Mouse (Mus musculus): Measurements from ENCODE around the gene Slc24a4. TPM values are rescaled to one million over a fixed set of nuclear protein-coding genes. Genes with fewer than 3 reads are reported as not detected.

Gene Slc24a4
- polyA plus RNA-seq, 1 experiment from 2014 or later, result 2.8 TPM

DNA sequence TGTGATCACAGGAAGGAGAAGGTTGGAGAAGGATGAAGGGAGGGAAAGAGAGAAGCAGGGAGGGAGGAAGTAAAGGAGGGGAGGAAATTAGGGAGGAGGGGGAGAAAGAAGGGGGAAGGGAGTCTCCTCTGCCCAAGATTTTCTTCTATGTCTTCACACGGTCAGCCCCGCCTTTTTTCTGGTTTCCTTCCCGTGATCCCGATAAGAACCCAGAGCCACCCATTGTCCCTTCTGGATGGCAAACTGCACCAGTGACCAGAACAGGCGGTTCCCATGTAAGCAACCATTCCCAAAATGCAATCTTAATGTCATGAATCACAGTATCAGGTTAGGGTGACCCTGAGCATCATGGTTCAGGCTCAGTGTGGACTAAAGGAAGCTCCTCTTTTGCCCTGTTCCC lies 38.8 kb downstream of the Slc24a4 start:
- ATAC-seq (ENCODE audit: low FRiP score), result no peak
- Histone ChIP-seq H3K27me3 (replicated peaks) (no peaks in the 10 kb centered on the region), H3K9me3 (replicated peaks) (no peaks in the 10 kb centered on the region), H3K4me3 (replicated peaks) (no peak overlapping the region), H3K27ac (replicated peaks) (no peak overlapping the region), H3K36me3 (no peaks in the 10 kb centered on the region), H3K9ac (replicated peaks) (no peak overlapping the region), H3K4me2 (no peak overlapping the region), H3K4me1 (peaks cover 8% of the 10 kb centered on the region; the same call in 1 of the 2 replicates)
- 84% methylated on average over 5 of the region's 5 CpGs for WGBS

DNA sequence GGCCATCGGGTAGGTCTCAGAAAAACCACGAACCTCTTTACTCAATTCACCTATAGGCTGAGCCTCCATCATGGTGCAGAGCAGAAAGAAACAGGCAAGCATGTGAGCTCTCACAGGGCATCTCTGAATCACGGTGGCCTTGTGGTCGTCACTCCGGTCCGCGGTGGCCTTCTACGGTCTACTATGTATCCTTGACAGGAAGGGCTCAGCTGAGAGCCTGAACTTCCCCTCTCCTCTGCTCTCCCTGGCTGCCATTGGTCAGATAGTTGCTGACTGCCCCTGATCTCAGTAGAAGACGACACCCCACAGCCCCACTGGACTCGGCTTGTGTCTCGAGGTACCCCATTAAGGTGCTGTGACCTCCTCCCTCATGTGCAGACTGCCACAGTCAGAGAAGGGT lies 44.2 kb downstream of the Slc24a4 start:
- WGBS, result 91% methylated on average over 11 of the region's 11 CpGs
- Histone ChIP-seq H3K9me3 (replicated peaks) (no peaks in the 10 kb centered on the region), H3K4me2 (no peak overlapping the region), H3K36me3 (no peaks in the 10 kb centered on the region), H3K4me3 (replicated peaks) (no peak overlapping the region), H3K27me3 (replicated peaks) (no peaks in the 10 kb centered on the region), H3K4me1 (no peaks in the 10 kb centered on the region), H3K27ac (replicated peaks) (no peak overlapping the region), H3K9ac (replicated peaks) (no peak overlapping the region)
- no peak for ATAC-seq (ENCODE audit: low FRiP score)

DNA sequence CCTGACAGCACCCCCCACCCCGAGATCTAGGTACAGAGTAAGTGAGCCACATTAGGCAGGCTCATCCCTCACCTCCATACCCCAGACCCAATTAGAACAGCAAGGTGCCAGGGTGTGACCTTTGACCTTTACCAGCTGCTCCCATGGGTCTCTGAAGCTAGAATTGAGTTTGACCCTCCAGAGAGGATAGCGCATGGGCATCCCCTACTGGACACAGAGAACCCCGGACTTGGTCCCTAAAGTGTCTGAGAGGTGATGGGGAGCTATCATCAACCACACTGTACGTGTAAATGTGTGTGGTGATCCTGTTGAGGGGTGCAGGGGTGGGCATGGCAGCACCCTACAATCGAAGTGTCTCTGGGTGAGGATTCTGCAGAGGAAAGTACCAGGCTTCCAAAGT lies 44.8 kb downstream of the Slc24a4 start:
- Histone ChIP-seq H3K27me3 (replicated peaks) (no peaks in the 10 kb centered on the region), H3K9ac (replicated peaks) (no peak overlapping the region), H3K4me2 (no peak overlapping the region), H3K4me3 (replicated peaks) (no peak overlapping the region), H3K9me3 (replicated peaks) (no peaks in the 10 kb centered on the region), H3K36me3 (no peaks in the 10 kb centered on the region), H3K4me1 (no peaks in the 10 kb centered on the region), H3K27ac (replicated peaks) (no peak overlapping the region)
- ATAC-seq (ENCODE audit: low FRiP score), result no peak
- WGBS, result 89% methylated on average over 5 of the region's 5 CpGs

DNA sequence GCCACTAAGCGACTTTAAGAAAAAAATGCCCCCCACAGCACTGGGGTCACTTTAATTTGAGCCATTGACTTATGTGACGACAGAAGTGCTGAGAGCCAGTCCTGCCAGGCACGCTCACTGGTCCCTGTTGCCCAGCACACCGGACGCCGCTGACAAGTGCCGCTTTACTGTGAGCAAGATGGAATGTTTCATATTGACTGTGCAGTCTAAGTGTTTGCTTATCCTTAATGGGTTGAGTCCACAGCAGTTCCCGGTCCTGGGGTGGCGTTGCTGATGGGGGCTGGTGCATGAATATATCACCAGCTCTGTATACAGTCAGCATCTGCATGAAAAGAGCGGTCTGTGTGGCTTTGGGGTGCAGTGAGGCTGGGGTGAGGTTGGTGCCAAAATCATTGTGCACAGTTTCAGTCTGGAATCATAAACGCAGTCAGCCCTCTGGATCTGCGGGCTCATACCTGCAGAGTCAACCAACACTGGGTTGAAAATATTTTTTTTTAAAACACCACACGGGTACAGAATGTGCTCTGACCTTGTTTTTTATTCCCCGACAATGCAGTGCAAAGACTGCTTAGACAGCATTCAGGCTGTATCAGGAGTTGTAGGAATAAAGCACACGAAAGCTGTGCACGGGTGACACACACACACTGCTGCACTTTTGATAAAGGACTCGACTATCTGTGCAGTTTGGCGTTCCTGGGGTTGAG lies 52.0 kb downstream of the Slc24a4 start:
- H3K9me3 ChIP-seq (replicated peaks), result no peaks in the 10 kb centered on the region
- peaks cover 4% of the 10 kb centered on the region; the same call in 1 of the 2 replicates for H3K4me1 ChIP-seq
- no peak overlapping the region for H3K4me3 ChIP-seq (replicated peaks)
- H3K4me2 ChIP-seq, result no peak overlapping the region
- no peak for ATAC-seq (ENCODE audit: low FRiP score)
- WGBS, result 85% methylated on average over 18 of the region's 18 CpGs
- H3K9ac ChIP-seq (replicated peaks), result no peak overlapping the region
- no peaks in the 10 kb centered on the region for H3K27me3 ChIP-seq (replicated peaks)
- no peaks in the 10 kb centered on the region for H3K36me3 ChIP-seq
- H3K27ac ChIP-seq (replicated peaks), result no peak overlapping the region

DNA sequence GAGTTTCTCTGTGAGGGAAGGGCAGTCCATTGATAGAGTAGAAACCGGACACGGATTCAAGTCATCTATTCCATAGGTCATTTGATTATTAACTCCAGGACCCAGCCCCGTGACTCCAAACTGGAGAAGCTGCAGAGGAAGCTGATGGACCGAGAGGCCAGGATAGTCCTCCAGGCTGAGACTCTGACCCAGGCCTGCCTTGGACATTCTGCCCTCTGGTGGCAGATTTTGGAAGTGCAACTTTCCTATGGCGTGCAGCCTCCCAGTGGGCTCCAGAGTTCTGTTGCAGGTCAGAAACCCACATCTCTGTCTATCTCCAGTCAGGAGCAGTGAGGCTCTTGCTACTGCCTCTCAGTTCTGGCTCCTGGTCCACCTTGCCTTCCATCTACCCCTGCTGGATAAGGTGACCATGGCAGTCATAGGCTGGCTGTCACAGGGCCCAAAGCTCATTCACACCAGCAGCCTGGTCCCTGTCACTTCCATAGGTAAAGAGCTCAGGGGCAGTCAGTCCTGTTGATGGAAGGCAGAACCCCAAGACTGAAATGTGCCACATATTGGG lies 53.3 kb downstream of the Slc24a4 start:
- Histone ChIP-seq H3K27ac (replicated peaks) (no peak overlapping the region), H3K4me3 (replicated peaks) (no peak overlapping the region), H3K9me3 (replicated peaks) (no peaks in the 10 kb centered on the region), H3K4me1 (peaks cover 4% of the 10 kb centered on the region; the same call in 1 of the 2 replicates), H3K27me3 (replicated peaks) (no peaks in the 10 kb centered on the region), H3K9ac (replicated peaks) (no peak overlapping the region), H3K36me3 (no peaks in the 10 kb centered on the region), H3K4me2 (no peak overlapping the region)
- WGBS, result 50% methylated on average over 5 of the region's 5 CpGs
- no peak for ATAC-seq (ENCODE audit: low FRiP score)

DNA sequence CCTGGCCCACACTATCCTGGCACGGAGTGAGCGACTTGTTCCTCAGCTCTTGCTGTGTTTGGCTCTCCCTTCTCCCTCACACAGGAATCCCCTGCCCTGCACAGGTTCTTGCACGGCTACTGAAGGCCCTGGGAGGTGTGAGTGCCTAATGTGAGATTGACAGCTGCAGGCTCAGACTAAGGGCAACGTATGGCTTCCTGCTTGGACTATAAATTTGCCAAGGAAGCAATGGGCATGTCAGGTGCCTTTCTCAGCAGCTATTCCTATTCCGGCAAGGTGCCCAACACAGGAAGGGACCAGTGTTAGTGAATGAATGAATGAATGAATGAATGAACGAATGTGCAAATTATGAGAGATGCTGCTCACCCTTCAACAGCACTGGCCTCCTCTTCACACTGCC lies 54.1 kb downstream of the Slc24a4 start:
- Histone ChIP-seq H3K4me1 (peaks cover 4% of the 10 kb centered on the region; the same call in 1 of the 2 replicates), H3K9me3 (replicated peaks) (no peaks in the 10 kb centered on the region; the same call in 1 of the 2 replicates), H3K4me3 (replicated peaks) (no peak overlapping the region), H3K27ac (replicated peaks) (no peak overlapping the region), H3K4me2 (no peak overlapping the region), H3K36me3 (no peaks in the 10 kb centered on the region), H3K27me3 (replicated peaks) (no peaks in the 10 kb centered on the region), H3K9ac (replicated peaks) (no peak overlapping the region)
- no peak for ATAC-seq (ENCODE audit: low FRiP score)
- WGBS, result 73% methylated on average over 6 of the region's 6 CpGs

DNA sequence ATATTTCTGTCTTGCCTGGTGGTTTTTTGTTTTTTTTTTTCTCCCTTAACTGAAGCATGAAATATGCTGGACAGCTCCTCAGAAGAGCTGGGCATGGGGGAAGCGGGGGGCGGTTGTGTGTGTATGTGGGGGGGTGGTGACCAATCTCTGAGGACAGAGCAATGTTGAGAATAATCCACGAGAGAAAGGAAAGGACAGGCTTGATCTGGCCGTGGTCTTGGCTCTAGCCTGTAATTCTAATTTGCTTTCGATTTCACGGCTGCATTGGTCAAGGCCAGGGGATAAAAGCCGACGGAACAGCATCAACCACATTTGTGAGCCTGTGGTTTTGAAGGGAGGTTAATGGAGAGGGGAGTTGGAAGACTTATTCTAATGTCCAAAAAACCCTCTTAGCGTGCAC lies 54.7 kb downstream of the Slc24a4 start:
- ATAC-seq (ENCODE audit: low FRiP score), result no peak
- no peak overlapping the region for H3K27ac ChIP-seq (replicated peaks)
- WGBS, result 41% methylated on average over 9 of the region's 9 CpGs
- H3K9me3 ChIP-seq (replicated peaks), result no peaks in the 10 kb centered on the region; the same call in 1 of the 2 replicates
- H3K27me3 ChIP-seq (replicated peaks), result no peaks in the 10 kb centered on the region
- H3K4me3 ChIP-seq (replicated peaks), result no peak overlapping the region
- no peak overlapping the region for H3K4me2 ChIP-seq
- H3K9ac ChIP-seq (replicated peaks), result no peak overlapping the region
- H3K4me1 ChIP-seq, result peaks cover 4% of the 10 kb centered on the region; the same call in 1 of the 2 replicates
- no peaks in the 10 kb centered on the region for H3K36me3 ChIP-seq

DNA sequence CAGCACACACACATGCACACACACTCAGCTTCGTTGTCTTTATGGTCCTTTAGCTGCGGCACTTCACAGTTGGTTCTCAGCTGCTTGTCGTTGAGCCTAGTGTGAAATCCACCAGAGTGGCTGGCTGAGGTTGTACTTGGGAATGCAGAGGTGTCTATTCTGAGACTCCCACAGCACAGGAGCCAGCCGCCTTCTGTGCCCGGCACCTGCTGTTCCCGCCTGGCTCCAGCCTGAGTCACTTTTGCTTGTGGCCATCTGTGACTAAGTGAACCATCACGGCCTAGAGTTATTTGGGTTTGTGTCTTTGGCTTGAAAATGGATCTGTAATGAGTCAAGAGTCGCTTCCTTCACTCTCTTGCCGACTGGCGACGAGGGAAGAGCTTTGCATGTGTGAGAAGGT lies 62.3 kb downstream of the Slc24a4 start:
- Histone ChIP-seq H3K4me1 (no peaks in the 10 kb centered on the region), H3K36me3 (no peaks in the 10 kb centered on the region), H3K9me3 (replicated peaks) (no peaks in the 10 kb centered on the region; the same call in 1 of the 2 replicates), H3K27ac (replicated peaks) (no peak overlapping the region), H3K27me3 (replicated peaks) (no peaks in the 10 kb centered on the region), H3K4me2 (no peak overlapping the region), H3K9ac (replicated peaks) (no peak overlapping the region), H3K4me3 (replicated peaks) (no peak overlapping the region)
- WGBS, result 83% methylated on average over 11 of the region's 11 CpGs
- ATAC-seq (ENCODE audit: low FRiP score), result no peak

DNA sequence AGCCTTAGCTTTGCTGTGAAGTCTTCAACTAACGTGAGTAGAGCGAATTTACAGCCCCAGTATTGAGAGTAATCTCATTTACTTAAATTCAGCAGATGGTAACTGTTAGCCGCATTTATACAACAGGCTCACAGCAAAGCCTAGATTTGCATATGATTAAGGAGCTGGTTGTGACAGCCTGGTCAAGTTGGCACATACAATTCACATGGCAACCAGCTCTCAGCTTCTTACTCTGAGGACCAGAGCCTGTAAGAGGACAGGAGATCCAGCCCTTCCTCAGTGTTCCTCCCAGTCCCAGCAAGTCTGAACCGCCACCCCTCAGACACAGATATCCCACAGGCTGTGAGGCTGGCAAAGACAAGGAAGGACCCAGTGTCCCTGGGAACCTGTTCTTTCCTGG lies 73.0 kb downstream of the Slc24a4 start:
- Histone ChIP-seq H3K4me3 (replicated peaks) (no peak overlapping the region), H3K4me2 (no peak overlapping the region), H3K9me3 (replicated peaks) (no peaks in the 10 kb centered on the region), H3K36me3 (no peaks in the 10 kb centered on the region), H3K9ac (replicated peaks) (no peak overlapping the region), H3K27me3 (replicated peaks) (no peaks in the 10 kb centered on the region), H3K4me1 (peaks cover 11% of the 10 kb centered on the region; the same call in 1 of the 2 replicates), H3K27ac (replicated peaks) (no peak overlapping the region)
- ATAC-seq (ENCODE audit: low FRiP score), result no peak
- WGBS, result 47% methylated on average over 4 of the region's 4 CpGs

DNA sequence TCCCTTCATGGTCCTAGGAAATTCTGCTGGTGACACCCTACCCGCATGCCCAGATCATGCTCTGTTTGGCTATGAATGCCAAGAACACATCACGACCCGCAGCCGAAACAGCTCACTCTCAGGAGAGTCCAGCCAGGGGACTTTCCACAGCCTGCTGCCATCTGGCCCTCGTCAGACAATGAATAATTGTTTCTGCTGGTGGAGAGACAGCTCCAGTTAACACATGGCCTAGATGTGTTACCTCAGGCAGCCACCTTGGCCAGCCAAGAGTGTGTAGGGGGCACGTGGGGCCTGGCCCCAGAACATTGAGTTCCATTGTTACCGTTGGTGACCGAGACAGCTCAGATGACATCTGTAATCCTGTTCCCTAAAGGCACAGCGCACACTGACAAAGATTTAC lies 74.4 kb downstream of the Slc24a4 start:
- no peaks in the 10 kb centered on the region for H3K27me3 ChIP-seq (replicated peaks)
- no peak overlapping the region for H3K4me3 ChIP-seq (replicated peaks)
- no peak overlapping the region for H3K4me2 ChIP-seq
- no peak overlapping the region for H3K9ac ChIP-seq (replicated peaks)
- 50% methylated on average over 9 of the region's 9 CpGs for WGBS
- no peak overlapping the region for H3K27ac ChIP-seq (replicated peaks)
- no peaks in the 10 kb centered on the region for H3K9me3 ChIP-seq (replicated peaks)
- H3K4me1 ChIP-seq, result peaks cover 11% of the 10 kb centered on the region; the same call in 1 of the 2 replicates
- ATAC-seq (ENCODE audit: low FRiP score), result no peak
- H3K36me3 ChIP-seq, result no peaks in the 10 kb centered on the region

DNA sequence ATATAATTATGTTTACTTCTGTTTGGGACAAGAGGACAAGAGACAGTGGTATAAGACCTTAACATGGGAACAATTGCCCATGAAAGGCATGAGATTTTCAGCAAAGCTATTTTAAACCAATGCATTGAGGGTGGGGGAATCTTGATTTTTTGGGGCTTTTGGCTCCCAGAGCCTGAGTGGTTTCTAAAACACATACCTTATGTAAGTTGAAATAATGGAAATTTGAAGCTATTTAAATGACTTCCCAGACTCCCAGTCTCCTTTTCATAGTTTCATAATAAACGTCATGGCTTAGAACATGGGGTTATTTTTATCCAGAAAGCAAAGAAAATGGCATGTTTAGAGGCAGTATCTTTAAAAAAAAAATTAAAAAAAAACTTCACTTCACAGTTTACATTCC lies 77.9 kb downstream of the Slc24a4 start:
- Histone ChIP-seq H3K4me2 (no peak overlapping the region), H3K9me3 (replicated peaks) (no peaks in the 10 kb centered on the region), H3K9ac (replicated peaks) (no peak overlapping the region), H3K27ac (replicated peaks) (no peak overlapping the region), H3K27me3 (replicated peaks) (no peaks in the 10 kb centered on the region), H3K4me3 (replicated peaks) (no peak overlapping the region), H3K4me1 (peaks cover 6% of the 10 kb centered on the region; the same call in 1 of the 2 replicates), H3K36me3 (no peaks in the 10 kb centered on the region)
- ATAC-seq (ENCODE audit: low FRiP score), result no peak
- 81% methylated on average over 1 of the region's 1 CpGs for WGBS

DNA sequence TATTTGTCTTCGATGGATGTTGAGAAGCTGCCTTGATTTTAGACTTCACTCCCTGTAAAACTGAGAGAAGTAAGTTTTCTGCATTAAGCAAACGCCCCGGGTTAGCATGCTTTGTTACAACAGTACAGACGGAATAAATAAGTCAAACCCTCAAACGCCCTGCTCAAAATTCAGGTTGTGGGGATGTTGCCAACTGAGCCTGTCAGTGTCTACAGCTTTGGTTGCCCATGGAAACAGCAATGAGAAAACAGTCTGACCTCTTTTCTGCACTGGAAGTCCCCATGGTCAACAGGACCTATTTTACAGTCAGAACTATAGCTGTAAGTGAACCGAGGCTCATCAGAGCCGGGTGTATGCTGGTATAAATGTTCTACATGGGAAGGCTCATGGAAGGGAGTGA lies 78.7 kb downstream of the Slc24a4 start:
- Histone ChIP-seq H3K4me2 (no peak overlapping the region), H3K9me3 (replicated peaks) (no peaks in the 10 kb centered on the region), H3K36me3 (no peaks in the 10 kb centered on the region), H3K4me1 (peaks cover 6% of the 10 kb centered on the region; the same call in 1 of the 2 replicates), H3K27me3 (replicated peaks) (no peaks in the 10 kb centered on the region), H3K9ac (replicated peaks) (no peak overlapping the region), H3K4me3 (replicated peaks) (no peak overlapping the region), H3K27ac (replicated peaks) (no peak overlapping the region)
- WGBS, result 82% methylated on average over 7 of the region's 7 CpGs
- ATAC-seq (ENCODE audit: low FRiP score), result no peak
